Mouse (Mus musculus): ENCODE measurements around the gene Sertad4.

GRCm38 (mm10) chr1:192856931-192857330, 1.4 kb upstream of the Sertad4 start:
- TF ChIP-seq CTCF (IDR thresholded peaks at IDR 0.05; ENCODE audit: borderline replicate concordance, insufficient read depth, low read length) (no peak), POLR2A (IDR thresholded peaks at IDR 0.05; ENCODE audit: low read depth, low read length) (no peak)

All from embryonic fibroblast, embryonic 13.5 days (primary cell).